Mouse (Mus musculus) limb, embryonic 14.5 days (tissue): ENCODE measurements around the gene Galnt6. TPM values are rescaled to one million over a fixed set of nuclear protein-coding genes. Genes with fewer than 3 reads are reported as not detected.

Experiments
- ATAC-seq: fragments of 200-750 bp; cut with Nextera tagmentation; 2 replicates; pipeline ENCODE4 v1.8.0; 2017; ENCODE audit warnings: low read depth, moderate number of reproducible peaks, moderate TSS enrichment; ENCODE audit not compliant: low FRiP score
- DNase-seq: peaks from one replicate; pipeline ENCODE4 v3.0.0-alpha.2; 2015; ENCODE audit warnings: low spot score
- H3K27ac ChIP-seq: fragments of 300-500 bp; sonication (generic); replicated peaks from 2 replicates; pipeline ENCODE4 v1.5.1; 2014; ENCODE audit warnings: low read depth, mild to moderate bottlenecking, low read length, moderate library complexity, mixed read lengths
- H3K27me3 ChIP-seq: fragments of 300-500 bp; sonication (generic); 2 replicates; pipeline ENCODE4 v1.6.1; 2014; ENCODE audit warnings: low read length, mixed read lengths; ENCODE audit not compliant: control insufficient read depth, insufficient read depth
- H3K36me3 ChIP-seq: fragments of 300-500 bp; sonication (generic); 2 replicates; pipeline ENCODE4 v1.6.1; 2014; ENCODE audit warnings: mild to moderate bottlenecking, low read length, moderate library complexity, mixed read lengths; ENCODE audit not compliant: control insufficient read depth, insufficient read depth
- H3K4me1 ChIP-seq: fragments of 300-500 bp; sonication (generic); 2 replicates; pipeline ENCODE4 v1.6.1; 2014; ENCODE audit warnings: antibody characterized with exemption, low read length, mixed read lengths; ENCODE audit not compliant: control insufficient read depth, insufficient read depth
- H3K4me2 ChIP-seq: fragments of 300-500 bp; sonication (generic); replicated peaks from 2 replicates; pipeline ENCODE4 v1.6.1; 2014; ENCODE audit warnings: low read depth, mild to moderate bottlenecking, low read length, moderate library complexity; ENCODE audit not compliant: severe bottlenecking
- H3K4me3 ChIP-seq: fragments of 300-500 bp; sonication (generic); replicated peaks from 2 replicates; pipeline ENCODE4 v1.5.1; 2014; ENCODE audit warnings: low read length
- H3K9ac ChIP-seq: fragments of 300-500 bp; sonication (generic); 2 replicates; pipeline ENCODE4 v1.6.1; 2014; ENCODE audit warnings: mild to moderate bottlenecking, low read depth, low read length, moderate library complexity; ENCODE audit not compliant: severe bottlenecking
- H3K9me3 ChIP-seq: fragments of 300-500 bp; sonication (generic); 2 replicates; pipeline ENCODE4 v1.6.1; 2016; ENCODE audit warnings: low read length; ENCODE audit not compliant: control insufficient read depth
- POLR2A ChIP-seq: fragments of 200-500 bp; IDR thresholded peaks from 2 replicates; pipeline ENCODE4 v1.8.0; 2012; ENCODE audit warnings: inconsistent platforms, mild to moderate bottlenecking, moderate library complexity, borderline replicate concordance; ENCODE audit not compliant: insufficient read depth, insufficient read length; ENCODE audit errors: extremely low read depth
- WGBS: fragments of 180-500 bp; shearing (Covaris S2); extraction: QIAGEN DNeasy Blood & Tissue Kit; methylation state at CpG from one replicate; pipeline ENCODE4 v1.1.7; 2014; 5-methylcytosine and 5-hydroxymethylcytosine counted together
- polyA plus RNA-seq, 2 experiments: library from polyadenylated mRNA; depleted of rRNA in 1 of 2; stranded (reverse) in 1 of 2; unstranded in 1 of 2; fragments of >200 nt; fragmentation: Nextera tagmentation in 1 of 2; extraction: Ambion mirVana in 1 of 2; gene quantifications; 2 replicates each; pipeline versions ENCODE4 v1.2.1 to v1.2.3; 2012 to 2014

Gene Galnt6
- polyA plus RNA-seq, 2 experiments, result 1.1 to 1.9 TPM

DNA sequence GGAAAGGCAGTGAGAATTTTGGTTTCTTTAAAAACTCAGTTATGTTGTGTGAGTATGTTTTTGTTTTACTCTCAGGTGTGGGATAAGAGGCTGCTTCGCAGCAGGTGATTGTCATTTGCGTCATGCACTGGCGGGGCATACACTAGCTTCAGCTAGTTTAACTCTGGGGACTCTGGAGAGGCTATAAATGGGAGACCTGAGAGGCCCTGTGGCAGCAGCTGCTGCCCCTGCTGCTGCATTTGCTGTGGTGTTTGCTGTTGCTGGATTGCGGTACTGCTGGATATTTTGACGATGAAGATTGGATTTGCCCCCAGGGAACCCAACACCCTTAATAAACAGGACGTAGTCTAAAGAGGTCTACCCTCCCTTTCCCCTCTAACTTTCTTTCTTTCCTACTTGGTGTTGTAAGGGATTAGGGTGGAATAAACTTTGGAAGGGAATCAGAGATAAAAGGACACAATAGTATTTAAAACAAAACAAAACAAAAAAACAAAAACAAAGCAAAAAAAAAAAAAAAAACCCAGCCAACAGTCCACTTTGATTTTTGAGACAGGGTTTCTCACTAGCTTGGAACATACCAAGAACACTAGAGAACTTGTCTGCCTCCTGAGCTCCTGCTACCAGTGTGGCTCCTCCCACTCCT is 17.4 kb upstream of the Galnt6 start:
- ATAC-seq, result peak; percentile 47; the same call in 1 of the 2 replicates
- no peaks in the 10 kb centered on the region for H3K9me3 ChIP-seq
- no peak for TF ChIP-seq POLR2A
- H3K27me3 ChIP-seq, result no peaks in the 10 kb centered on the region
- WGBS, result 22% methylated on average over 6 of the region's 6 CpGs
- no peaks in the 10 kb centered on the region for H3K36me3 ChIP-seq
- peak overlapping the region; percentile 56 for H3K4me2 ChIP-seq
- no peak overlapping the region for H3K9ac ChIP-seq
- H3K27ac ChIP-seq, result no peak overlapping the region
- peak overlapping the region; percentile 27 for H3K4me3 ChIP-seq
- no peaks in the 10 kb centered on the region for H3K4me1 ChIP-seq
- DNase-seq, result no peak

DNA sequence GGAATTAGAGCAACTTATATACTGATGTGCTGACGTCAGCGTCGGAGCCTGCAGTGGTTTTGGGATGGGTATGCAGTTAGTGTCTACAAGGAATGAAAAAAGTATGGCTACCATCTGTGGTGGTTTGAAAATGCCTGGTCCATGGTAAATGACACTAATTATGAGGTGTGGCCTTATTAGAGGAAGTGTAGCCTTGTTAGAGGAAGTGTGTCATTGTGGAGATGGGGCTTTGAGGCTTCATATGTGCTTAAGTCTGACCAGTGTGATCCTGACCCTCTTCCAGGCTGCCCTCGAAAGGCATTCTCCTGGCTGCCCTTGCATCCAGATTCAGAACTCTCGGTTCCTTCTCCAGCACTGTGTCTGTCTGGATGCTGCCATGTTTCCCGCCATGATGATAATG is 14.1 kb upstream of the Galnt6 start:
- no peak for TF ChIP-seq POLR2A
- ATAC-seq (no peak), DNase-seq (no peak)
- Histone ChIP-seq H3K9ac (no peak overlapping the region), H3K27ac (no peak overlapping the region), H3K4me2 (no peak overlapping the region), H3K4me3 (no peak overlapping the region), H3K9me3 (no peaks in the 10 kb centered on the region), H3K4me1 (no peaks in the 10 kb centered on the region), H3K36me3 (no peaks in the 10 kb centered on the region), H3K27me3 (no peaks in the 10 kb centered on the region)
- 92% methylated on average over 6 of the region's 6 CpGs for WGBS

DNA sequence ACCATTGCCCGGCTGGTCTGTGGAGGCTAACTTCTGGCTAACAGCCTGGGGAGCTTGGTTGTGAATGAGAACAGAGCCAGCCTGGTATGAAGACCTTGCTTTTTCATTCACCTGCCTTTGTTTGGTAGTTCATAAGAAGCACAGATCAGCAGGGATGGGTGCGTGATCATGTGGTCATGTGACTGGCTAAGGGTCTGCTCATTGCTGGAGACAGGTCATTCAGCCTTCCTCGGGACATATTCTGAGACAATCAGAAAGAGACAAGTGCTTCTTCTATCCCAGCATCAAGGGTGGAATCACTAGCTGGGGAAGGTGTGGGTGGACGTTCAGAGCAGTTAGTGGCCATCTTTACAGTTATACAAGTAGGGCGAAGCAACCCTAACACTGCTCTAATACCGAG is 10.3 kb upstream of the Galnt6 start:
- WGBS, result 86% methylated on average over 6 of the region's 6 CpGs
- DNase-seq (no peak), ATAC-seq (no peak)

DNA sequence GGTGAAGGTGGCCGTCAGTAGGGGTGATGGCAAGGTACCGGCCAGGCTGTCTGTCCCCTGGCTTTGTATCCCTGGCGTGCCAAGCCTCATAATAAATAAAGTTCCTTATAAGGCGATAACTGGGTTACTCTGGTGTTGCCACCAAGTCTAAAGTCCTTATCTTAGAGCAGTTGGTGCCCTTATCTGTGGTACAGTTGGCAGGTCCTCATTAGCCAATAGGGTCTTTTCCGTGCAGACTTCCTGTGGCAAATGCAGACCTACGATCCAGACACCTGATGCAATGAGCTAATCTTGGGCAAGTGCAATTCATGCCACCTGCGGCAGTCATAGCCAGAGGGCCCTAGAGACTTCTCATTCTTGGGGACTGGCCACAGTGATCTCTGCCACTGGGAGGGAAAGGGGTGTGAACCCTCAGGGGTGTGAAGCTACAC is 9.2 kb upstream of the Galnt6 start:
- DNase-seq, result no peak
- H3K27ac ChIP-seq, result no peak overlapping the region
- no peak overlapping the region for H3K4me3 ChIP-seq
- no peak for ATAC-seq
- no peak overlapping the region for H3K9ac ChIP-seq
- no peaks in the 10 kb centered on the region for H3K4me1 ChIP-seq
- 79% methylated on average over 7 of the region's 7 CpGs for WGBS
- H3K36me3 ChIP-seq, result no peaks in the 10 kb centered on the region
- no peaks in the 10 kb centered on the region for H3K9me3 ChIP-seq
- H3K4me2 ChIP-seq, result no peak overlapping the region
- no peak for TF ChIP-seq POLR2A
- H3K27me3 ChIP-seq, result no peaks in the 10 kb centered on the region

More for the DNA sequence above, 10.3 kb upstream of the Galnt6 start:
- Histone ChIP-seq H3K27me3 (no peaks in the 10 kb centered on the region), H3K9me3 (no peaks in the 10 kb centered on the region), H3K4me2 (no peak overlapping the region), H3K36me3 (no peaks in the 10 kb centered on the region), H3K4me1 (no peaks in the 10 kb centered on the region), H3K9ac (no peak overlapping the region), H3K27ac (no peak overlapping the region), H3K4me3 (no peak overlapping the region)
- no peak for TF ChIP-seq POLR2A

DNA sequence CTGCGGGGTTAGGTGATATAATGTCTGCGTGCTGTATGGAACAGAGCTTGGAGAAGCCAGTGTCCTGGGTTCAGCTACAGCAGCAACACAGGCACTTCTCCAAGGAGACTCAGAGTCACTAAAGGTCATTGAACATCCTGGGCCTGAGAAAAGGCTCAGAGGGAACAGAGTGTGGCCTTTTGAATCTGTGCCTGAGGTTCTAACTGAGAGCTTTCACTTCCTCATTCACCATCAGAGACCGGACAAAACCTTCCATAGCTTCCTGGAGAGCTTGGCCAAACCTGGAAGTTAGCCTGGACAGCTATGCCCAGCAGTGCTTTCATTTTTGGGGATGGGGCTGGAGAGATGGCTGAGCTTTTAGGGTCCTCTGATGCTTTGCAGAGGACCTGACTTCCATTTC is 8.5 kb upstream of the Galnt6 start:
- DNase-seq (no peak), ATAC-seq (no peak)
- Histone ChIP-seq H3K4me1 (no peaks in the 10 kb centered on the region), H3K36me3 (no peaks in the 10 kb centered on the region), H3K4me2 (no peak overlapping the region), H3K4me3 (no peak overlapping the region), H3K9me3 (no peaks in the 10 kb centered on the region), H3K27me3 (no peaks in the 10 kb centered on the region), H3K27ac (no peak overlapping the region), H3K9ac (no peak overlapping the region)
- no peak for TF ChIP-seq POLR2A
- WGBS, result 91% methylated on average over 3 of the region's 3 CpGs

DNA sequence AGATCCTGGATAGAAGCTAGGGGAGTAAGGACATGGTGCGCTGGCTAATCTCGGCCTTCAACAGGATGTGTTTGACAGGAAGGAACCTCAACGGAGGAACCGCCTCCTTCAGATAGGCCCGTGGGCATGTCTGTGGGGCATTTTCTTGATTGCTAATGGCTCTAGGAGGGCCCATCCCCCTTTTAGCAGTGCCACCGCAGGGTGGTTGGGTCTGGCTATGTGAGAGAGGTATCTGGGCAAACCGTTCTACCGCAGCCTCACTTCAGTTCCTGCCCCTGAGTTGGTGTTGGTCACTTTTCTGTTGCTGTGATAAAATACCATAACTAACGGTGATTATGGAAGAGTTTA is 6.8 kb upstream of the Galnt6 start:
- H3K27ac ChIP-seq, result no peak overlapping the region
- no peaks in the 10 kb centered on the region for H3K4me1 ChIP-seq
- DNase-seq (no peak), ATAC-seq (no peak)
- 83% methylated on average over 9 of the region's 9 CpGs for WGBS
- peaks cover 4% of the 10 kb centered on the region; the same call in 1 of the 2 replicates for H3K27me3 ChIP-seq
- no peaks in the 10 kb centered on the region for H3K36me3 ChIP-seq
- no peaks in the 10 kb centered on the region for H3K9me3 ChIP-seq
- H3K4me2 ChIP-seq, result no peak overlapping the region
- TF ChIP-seq POLR2A, result no peak
- no peak overlapping the region for H3K4me3 ChIP-seq
- no peak overlapping the region for H3K9ac ChIP-seq
